Comparison of ENCODE assay signal across 8 mouse cellular contexts in the genomic region with DNA sequence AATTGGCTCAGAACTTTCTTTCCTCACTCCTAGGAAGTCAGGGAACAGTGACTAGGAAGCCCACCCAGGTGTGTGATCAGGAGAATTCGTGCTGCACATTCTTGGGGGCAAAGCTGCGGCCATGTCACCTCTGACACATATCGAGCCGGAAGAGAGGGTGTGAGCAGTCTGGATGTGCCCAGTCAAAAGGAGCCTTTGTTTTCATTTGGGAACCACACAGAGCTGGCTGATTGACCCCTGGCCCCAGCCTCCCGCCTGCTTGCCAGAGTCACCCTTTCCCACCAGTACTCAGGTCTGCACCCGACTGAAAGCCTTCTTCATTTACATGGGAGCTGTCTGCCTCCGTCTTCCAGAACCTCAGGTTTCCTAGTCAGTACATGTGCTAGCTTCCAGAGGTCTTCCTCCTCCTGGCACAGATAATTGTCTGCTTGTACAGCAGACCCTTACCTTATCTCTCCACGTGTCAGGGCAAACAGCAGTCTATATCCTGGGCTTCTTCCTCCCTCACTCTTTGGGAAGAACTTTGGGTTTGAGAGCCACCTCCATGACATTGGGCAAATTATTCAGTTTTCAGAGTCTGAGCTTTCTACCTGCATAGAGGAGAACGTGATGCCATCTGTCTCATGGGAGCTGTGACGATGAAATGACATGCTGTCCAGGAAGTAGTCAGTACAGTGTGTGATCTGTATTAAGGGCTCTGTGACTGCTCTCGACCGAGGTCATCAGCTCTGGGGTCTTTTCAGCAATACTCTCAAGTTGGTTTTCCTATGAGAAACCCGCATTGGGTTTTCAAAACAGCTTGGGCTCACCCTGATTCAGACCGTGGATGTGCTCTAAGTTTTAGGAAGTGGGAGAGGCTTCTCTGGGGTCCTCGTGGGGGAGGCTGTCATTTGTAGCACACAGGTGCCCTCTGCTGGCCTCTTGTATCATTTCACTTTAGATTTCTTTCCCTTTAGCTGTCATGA.
DNase-seq lines count a peak whose midpoint lies in the region; ATAC-seq and TF ChIP-seq lines count a peak whose summit lies in the region.

No protein-coding gene starts in this region.

- peak overlapping the region in 1 of 3 experiments; percentile 38 for H3K4me3 ChIP-seq in CH12.LX (replicated peaks in 1 of 3; ENCODE audit: low read depth in 2 of 3, low read length in 2 of 3, poor library complexity in 1 of 3)
- H3K4me3 ChIP-seq in intestine, embryonic 16.5 days (ENCODE audit: low read length): peak overlapping the region; percentile 25
- no peak overlapping the region for H3K4me3 ChIP-seq in lung, embryonic 14.5 days (ENCODE audit: low read depth, low read length)

- peak; percentile 95 for TF ChIP-seq RAD21 in CH12.LX (IDR thresholded peaks at IDR 0.05; ENCODE audit: low read depth, low read length)

- DNase-seq in adrenal gland, adult (ENCODE audit: inconsistent age in 2 of 2, low spot score in 1 of 2): peak; percentile 32 to 78
- no peak for DNase-seq in adrenal gland, adult 18-20 months (ENCODE audit: low spot score in 2 of 2)
- DNase-seq in CH12.LX (ENCODE audit: extremely low read depth): peak; percentile 87
- DNase-seq in cerebellum, adult 9-10 months: peak; percentile 30
- peak; percentile 88 for DNase-seq in lung, embryonic 14.5 days

- peak; percentile 51 to 93 for TF ChIP-seq CTCF in CH12.LX (conservative IDR thresholded peaks at IDR 0.05 in 1 of 2, IDR thresholded peaks at IDR 0.05 in 1 of 2; ENCODE audit: low read depth in 2 of 2, low read length in 2 of 2)
- TF ChIP-seq CTCF in lung, embryonic 14.5 days (IDR thresholded peaks at IDR 0.05; ENCODE audit: low read depth): peak; percentile 85

- no peaks in the 10 kb centered on the region for H3K79me2 ChIP-seq in CH12.LX (replicated peaks; ENCODE audit: control insufficient read depth, extremely low read depth, insufficient read depth, poor library complexity, severe bottlenecking)

- peaks cover 0 to 16% of the 10 kb centered on the region in 2 experiments; a peak in 2 of 4 replicates for H3K4me1 ChIP-seq in CH12.LX (ENCODE audit: control insufficient read depth in 1 of 2, insufficient read depth in 2 of 2)
- peaks cover 6% of the 10 kb centered on the region; the same call in 1 of the 2 replicates for H3K4me1 ChIP-seq in intestine, embryonic 16.5 days (ENCODE audit: control insufficient read depth, insufficient read depth, low read length)
- peaks cover 5% of the 10 kb centered on the region; the same call in 1 of the 2 replicates for H3K4me1 ChIP-seq in lung, embryonic 14.5 days (ENCODE audit: insufficient read depth)

- no peaks in the 10 kb centered on the region for H3K9me3 ChIP-seq in CH12.LX (replicated peaks; ENCODE audit: low read length)
- H3K9me3 ChIP-seq in intestine, embryonic 16.5 days (ENCODE audit: control insufficient read depth, low read length): no peaks in the 10 kb centered on the region
- H3K9me3 ChIP-seq in lung, embryonic 14.5 days (ENCODE audit: low read depth, low read length): no peaks in the 10 kb centered on the region

- no peak overlapping the region for H3K27ac ChIP-seq in CH12.LX (ENCODE audit: insufficient read depth, low read depth)
- no peak overlapping the region for H3K27ac ChIP-seq in intestine, embryonic 16.5 days (ENCODE audit: low read length)
- H3K27ac ChIP-seq in lung, embryonic 14.5 days (ENCODE audit: low read depth): no peak overlapping the region

- in situ Hi-C loops in CH12.LX (cut with MboI; ENCODE audit: low pct_ligation_motif_present, low pct_unique_long_range_greater_than_20kb, low sequenced_read_pairs): loop anchor here (5.0 kb wide), 1 partner anchor 269 kb away; no protein-coding TSS in a partner anchor

- 30% methylated on average over 15 of the region's 15 CpGs for WGBS in intestine, embryonic 16.5 days
- 24% methylated on average over 15 of the region's 15 CpGs for WGBS in lung, embryonic 14.5 days

- dilution Hi-C loops in CH12.LX (cut with MboI; ENCODE audit: extremely low pct_ligation_motif_present, extremely low pct_unique_long_range_greater_than_20kb, low sequenced_read_pairs): no loop called here

- H3K27me3 ChIP-seq in CH12.LX (replicated peaks): no peaks in the 10 kb centered on the region
- no peaks in the 10 kb centered on the region for H3K27me3 ChIP-seq in intestine, embryonic 16.5 days (replicated peaks; ENCODE audit: control insufficient read depth, insufficient read depth, low read length)
- no peaks in the 10 kb centered on the region for H3K27me3 ChIP-seq in lung, embryonic 14.5 days (ENCODE audit: insufficient read depth, low read length)

- peak; percentile 99 for ATAC-seq in granulocyte monocyte progenitor cell, adult 5-6 weeks (replicated peaks; ENCODE audit: poor library complexity, severe bottlenecking)
- peak; percentile 74 for ATAC-seq in intestine, embryonic 16.5 days
- peak; percentile 86 for ATAC-seq in lung, embryonic 14.5 days (ENCODE audit: insufficient read depth)
- peak; percentile 64; the same call in 1 of the 2 replicates for ATAC-seq in neutrophil, adult 5-6 weeks (ENCODE audit: extremely low read depth, insufficient number of reproducible peaks, low FRiP score, poor library complexity, severe bottlenecking)

- TF ChIP-seq EP300 in CH12.LX (IDR thresholded peaks at IDR 0.05; ENCODE audit: low read length): no peak

- peak overlapping the region; percentile 73 for H3K4me2 ChIP-seq in CH12.LX (ENCODE audit: insufficient read depth, low read depth, poor library complexity, severe bottlenecking)
- H3K4me2 ChIP-seq in intestine, embryonic 16.5 days (ENCODE audit: low read depth, low read length): peak overlapping the region; percentile 36
- H3K4me2 ChIP-seq in lung, embryonic 14.5 days: peak overlapping the region; percentile 51

- H3K36me3 ChIP-seq in CH12.LX (replicated peaks in 1 of 2; ENCODE audit: control insufficient read depth in 1 of 2, insufficient read depth in 1 of 2, low read length in 1 of 2): peaks cover 0 to 4% of the 10 kb centered on the region in 2 experiments
- no peaks in the 10 kb centered on the region for H3K36me3 ChIP-seq in intestine, embryonic 16.5 days (ENCODE audit: control insufficient read depth, insufficient read depth, low read length)
- H3K36me3 ChIP-seq in lung, embryonic 14.5 days (ENCODE audit: insufficient read depth): no peaks in the 10 kb centered on the region

- TF ChIP-seq POLR2A in CH12.LX (IDR thresholded peaks at IDR 0.05; ENCODE audit: low read depth, low read length): 0 out of 2 replicates have a peak, but pooled peaks have one; percentile 27

- H3K9ac ChIP-seq in CH12.LX (ENCODE audit: insufficient read depth, low read depth): no peak overlapping the region; the same call in 1 of the 2 replicates
- peak overlapping the region; percentile 13; the same call in 1 of the 2 replicates for H3K9ac ChIP-seq in intestine, embryonic 16.5 days (ENCODE audit: low read depth, low read length)
- H3K9ac ChIP-seq in lung, embryonic 14.5 days: no peak overlapping the region

TF ChIP-seq in CH12.LX, 34 proteins besides CTCF, POLR2A, EP300 and RAD21:
- TF ChIP-seq TBP (conservative IDR thresholded peaks at IDR 0.05; ENCODE audit: low read depth, low read length) (peak; percentile 53; the same call in 1 of the 2 replicates), SMC3 (IDR thresholded peaks at IDR 0.05; ENCODE audit: low read depth, low read length) (peak; percentile 93), JUND (conservative IDR thresholded peaks at IDR 0.05; ENCODE audit: low read depth, low read length) (no peak), USF2 (conservative IDR thresholded peaks at IDR 0.05; ENCODE audit: low read depth, low read length) (0 out of 2 replicates have a peak, but pooled peaks have one; percentile 5), SIN3A (IDR thresholded peaks at IDR 0.05; ENCODE audit: low read length) (peak; percentile 58; the same call in 1 of the 2 replicates), UBTF (IDR thresholded peaks at IDR 0.05; ENCODE audit: low read depth, low read length) (no peak), MAX (IDR thresholded peaks at IDR 0.05; ENCODE audit: low read length) (peak; percentile 81), HCFC1 (IDR thresholded peaks at IDR 0.05; ENCODE audit: low read depth, low read length) (0 out of 2 replicates have a peak, but pooled peaks have one; percentile 16), GABPA (IDR thresholded peaks at IDR 0.05; ENCODE audit: insufficient replicate concordance, low read depth, low read length) (no peak), TCF12 (IDR thresholded peaks at IDR 0.05; ENCODE audit: low read depth, low read length) (no peak; the same call in 1 of the 2 replicates), KAT2A (IDR thresholded peaks at IDR 0.05; ENCODE audit: insufficient replicate concordance, low read length) (no peak), ELF1 (IDR thresholded peaks at IDR 0.05; ENCODE audit: low read depth, low read length) (peak; percentile 52), BHLHE40 (IDR thresholded peaks at IDR 0.05; ENCODE audit: low read depth, low read length) (peak; percentile 73), MYC (IDR thresholded peaks at IDR 0.05; ENCODE audit: low read depth, low read length) (peak; percentile 96), IRF4 (IDR thresholded peaks at IDR 0.05; ENCODE audit: low read depth, low read length) (peak; percentile 89), ZC3H11A (IDR thresholded peaks at IDR 0.05; ENCODE audit: low read depth, low read length) (peak; percentile 80; the same call in 1 of the 2 replicates), ZMIZ1 (IDR thresholded peaks at IDR 0.05; ENCODE audit: low read depth, low read length) (no peak), MAZ (IDR thresholded peaks at IDR 0.05; ENCODE audit: low read depth, low read length) (0 out of 2 replicates have a peak, but pooled peaks have one; percentile 53), JUN (IDR thresholded peaks at IDR 0.05; ENCODE audit: insufficient read depth, low read depth, low read length) (no peak)

Comparison
In these comparisons a context has a peak if more than half of its experiments do, and no peak if none do; other contexts are left out.
1. DNase-seq: peak in adrenal gland, adult (2 of 2), CH12.LX (single experiment), cerebellum, adult 9-10 months (single experiment) and lung, embryonic 14.5 days (single experiment); none in adrenal gland, adult 18-20 months (0 of 2).
2. Peak in every context shown above with its lines, with median percentiles within 50 percentile points of each other: H3K4me2 ChIP-seq and ATAC-seq.